Mouse (Mus musculus) lung, postnatal 25 days (tissue): Measurements from ENCODE around the gene Diras1.

Source experiments
- DNase-seq: peaks from one replicate; pipeline ENCODE4 v3.0.0; 2022; ENCODE audit warnings: low spot score

The Diras1 gene

GRCm38 (mm10) chr10:80970159-80970558 is 55.3 kb downstream of the Diras1 start:
- no peak for DNase-seq
